Mouse (Mus musculus): Measurements from ENCODE around the gene Spdef. TPM values are rescaled to one million over a fixed set of nuclear protein-coding genes. Genes with fewer than 3 reads are reported as not detected.

The Spdef gene
- polyA plus RNA-seq, 1 experiment from 2014 or later, result 2.2 TPM

DNA sequence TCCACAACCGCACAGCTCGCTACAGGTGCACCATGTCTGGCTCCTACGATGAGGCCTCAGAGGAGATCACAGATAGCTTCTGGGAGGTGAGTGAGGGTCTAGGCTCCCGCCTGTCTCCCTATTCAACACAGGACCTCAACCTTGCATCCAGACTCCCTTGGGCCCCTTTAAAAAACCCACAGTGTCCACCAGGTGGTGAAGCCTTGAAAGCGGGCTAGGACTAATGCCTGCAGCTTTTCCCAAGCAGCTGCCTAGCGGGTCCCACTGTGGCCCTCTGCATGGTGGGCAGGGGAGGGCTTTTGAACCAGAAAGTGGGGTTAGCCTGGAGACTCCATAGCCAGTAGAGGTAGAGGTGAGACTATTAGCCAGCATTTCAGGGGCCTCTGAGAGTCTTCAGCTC, 26.9 kb downstream of the Spdef start:
- Histone ChIP-seq H3K4me2 (no peak overlapping the region), H3K4me3 (no peak overlapping the region), H3K27ac (no peak overlapping the region), H3K9ac (no peak overlapping the region), H3K27me3 (peaks cover 4% of the 10 kb centered on the region; the same call in 1 of the 2 replicates), H3K4me1 (peaks cover 11% of the 10 kb centered on the region), H3K9me3 (no peaks in the 10 kb centered on the region), H3K36me3 (no peaks in the 10 kb centered on the region)
- WGBS, result 71% methylated on average over 6 of the region's 6 CpGs
- ATAC-seq (ENCODE audit: borderline replicate concordance, extremely low read depth, low FRiP score, low TSS enrichment), result no peak

DNA sequence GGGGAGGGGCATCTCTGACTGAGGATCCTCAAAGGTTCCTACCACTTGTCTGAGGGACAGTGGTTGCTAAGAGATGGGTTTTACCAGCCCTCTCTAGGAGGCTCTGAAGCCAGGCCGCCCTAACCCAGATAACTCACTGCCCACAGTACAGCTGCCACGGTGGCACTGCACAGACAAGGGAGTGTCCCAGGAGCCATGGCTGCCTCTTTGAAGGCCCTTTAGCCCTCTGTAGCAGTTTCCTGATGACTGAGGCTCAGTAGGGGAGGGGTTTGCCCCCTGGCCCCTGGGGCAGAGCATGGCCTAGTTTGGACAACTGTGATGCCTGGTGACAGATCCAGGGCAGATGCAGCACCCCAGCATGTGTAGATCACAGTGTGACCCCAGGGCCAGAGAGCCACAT, 27.9 kb downstream of the Spdef start:
- H3K36me3 ChIP-seq, result no peaks in the 10 kb centered on the region
- WGBS, result 70% methylated on average over 2 of the region's 2 CpGs
- no peak overlapping the region for H3K27ac ChIP-seq
- peaks cover 11% of the 10 kb centered on the region for H3K4me1 ChIP-seq
- no peaks in the 10 kb centered on the region for H3K9me3 ChIP-seq
- no peak for ATAC-seq (ENCODE audit: borderline replicate concordance, extremely low read depth, low FRiP score, low TSS enrichment)
- no peak overlapping the region for H3K4me2 ChIP-seq
- no peak overlapping the region for H3K9ac ChIP-seq
- H3K4me3 ChIP-seq, result no peak overlapping the region
- H3K27me3 ChIP-seq, result no peaks in the 10 kb centered on the region

DNA sequence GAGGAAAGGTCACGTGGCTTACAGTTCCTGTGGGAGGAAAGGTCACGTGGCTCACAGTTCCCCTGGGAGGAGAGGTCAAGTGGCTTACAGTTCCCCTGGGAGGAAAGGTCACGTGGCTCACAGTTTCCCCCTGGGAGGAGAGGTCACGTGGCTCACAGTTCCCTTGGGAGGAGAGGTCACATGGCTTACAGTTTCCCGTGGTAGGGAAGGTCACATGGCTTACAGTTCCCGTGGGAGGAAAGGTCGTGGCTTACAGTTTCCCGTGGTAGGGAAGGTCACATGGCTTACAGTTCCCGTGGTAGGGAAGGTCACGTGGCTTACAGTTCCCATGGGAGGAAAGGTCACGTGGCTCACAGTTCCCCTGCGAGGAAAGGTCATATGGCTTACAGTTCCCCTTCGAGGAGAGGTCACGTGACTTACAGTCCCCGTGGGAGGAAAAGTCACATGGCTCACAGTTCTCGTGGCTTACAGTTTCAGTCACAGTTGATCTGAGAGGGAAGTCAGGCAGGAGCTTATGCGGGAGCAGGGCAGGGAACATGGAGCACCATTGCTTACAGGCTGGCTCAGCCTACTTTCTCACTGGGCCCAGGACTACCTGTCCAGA, 29.0 kb downstream of the Spdef start:
- Histone ChIP-seq H3K9me3 (no peaks in the 10 kb centered on the region), H3K36me3 (no peaks in the 10 kb centered on the region), H3K27me3 (no peaks in the 10 kb centered on the region), H3K27ac (no peak overlapping the region), H3K9ac (no peak overlapping the region), H3K4me2 (no peak overlapping the region), H3K4me3 (no peak overlapping the region), H3K4me1 (peaks cover 11% of the 10 kb centered on the region)
- ATAC-seq (ENCODE audit: borderline replicate concordance, extremely low read depth, low FRiP score, low TSS enrichment), result no peak
- WGBS, result 84% methylated on average over 17 of the region's 17 CpGs

DNA sequence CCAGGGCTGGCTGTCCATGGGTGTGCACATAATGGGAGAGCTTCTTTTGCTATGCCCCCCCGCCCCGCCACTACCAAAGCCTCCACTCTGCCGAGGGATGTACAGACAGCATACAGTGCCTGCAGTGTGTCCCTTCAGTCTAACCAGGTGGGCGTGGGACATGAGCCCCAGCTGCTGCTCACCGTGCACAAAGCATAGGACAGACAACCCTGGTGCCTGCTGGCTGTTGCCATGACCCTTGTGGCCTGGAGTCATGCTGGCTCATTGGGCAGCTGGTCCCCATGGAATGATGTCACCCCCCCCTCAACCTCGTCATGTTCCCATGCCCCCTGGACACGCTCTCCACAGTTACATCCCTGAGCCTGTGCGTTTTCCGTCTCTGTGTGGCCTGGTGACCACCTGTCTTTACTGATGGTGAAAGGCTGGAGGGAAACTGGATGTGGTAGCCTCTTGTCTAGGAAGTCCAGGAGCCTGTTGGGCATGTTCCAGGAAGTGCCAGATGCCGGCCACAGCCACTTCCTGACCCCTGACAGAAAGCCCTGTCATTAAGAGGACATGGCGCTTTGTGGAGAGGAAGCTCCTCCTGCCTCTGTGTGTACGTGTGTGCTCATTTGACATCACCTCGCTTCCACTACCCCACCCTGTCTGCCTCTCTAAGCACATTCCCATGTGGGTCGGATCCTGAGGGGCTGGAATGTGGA, 37.6 kb downstream of the Spdef start:
- Histone ChIP-seq H3K9me3 (no peaks in the 10 kb centered on the region), H3K36me3 (no peaks in the 10 kb centered on the region), H3K4me2 (no peak overlapping the region), H3K4me3 (no peak overlapping the region), H3K27ac (no peak overlapping the region), H3K4me1 (no peaks in the 10 kb centered on the region), H3K9ac (no peak overlapping the region), H3K27me3 (peaks cover 22% of the 10 kb centered on the region)
- WGBS, result 58% methylated on average over 14 of the region's 14 CpGs
- 0 out of 2 replicates have a peak, but pooled peaks have one; percentile 12 for ATAC-seq (ENCODE audit: borderline replicate concordance, extremely low read depth, low FRiP score, low TSS enrichment)

DNA sequence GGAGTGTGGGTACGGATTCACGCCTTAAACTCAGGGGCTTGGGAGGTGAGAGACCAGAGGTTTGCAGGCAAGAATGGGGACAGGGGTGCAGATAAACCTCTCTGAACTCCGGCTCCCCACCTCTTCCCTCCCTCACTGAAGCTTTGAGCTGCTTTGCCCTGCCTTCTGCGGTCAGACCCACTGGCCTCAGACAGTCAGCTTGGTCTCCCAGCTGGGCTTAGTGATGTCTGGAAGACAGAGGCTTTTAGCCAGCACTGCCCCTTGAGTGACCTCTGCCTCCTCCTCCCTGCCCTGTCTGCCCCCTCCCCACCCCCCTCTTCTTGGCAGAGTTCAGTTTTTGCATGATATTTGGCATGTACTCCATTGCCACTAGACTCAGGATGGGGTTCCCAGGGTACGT, 42.4 kb downstream of the Spdef start:
- Histone ChIP-seq H3K4me1 (peaks cover 17% of the 10 kb centered on the region), H3K4me3 (no peak overlapping the region), H3K9ac (no peak overlapping the region), H3K4me2 (no peak overlapping the region), H3K36me3 (no peaks in the 10 kb centered on the region), H3K27ac (no peak overlapping the region), H3K27me3 (peaks cover 52% of the 10 kb centered on the region), H3K9me3 (no peaks in the 10 kb centered on the region)
- WGBS, result 41% methylated on average over 5 of the region's 5 CpGs
- no peak for ATAC-seq (ENCODE audit: borderline replicate concordance, extremely low read depth, low FRiP score, low TSS enrichment)

DNA sequence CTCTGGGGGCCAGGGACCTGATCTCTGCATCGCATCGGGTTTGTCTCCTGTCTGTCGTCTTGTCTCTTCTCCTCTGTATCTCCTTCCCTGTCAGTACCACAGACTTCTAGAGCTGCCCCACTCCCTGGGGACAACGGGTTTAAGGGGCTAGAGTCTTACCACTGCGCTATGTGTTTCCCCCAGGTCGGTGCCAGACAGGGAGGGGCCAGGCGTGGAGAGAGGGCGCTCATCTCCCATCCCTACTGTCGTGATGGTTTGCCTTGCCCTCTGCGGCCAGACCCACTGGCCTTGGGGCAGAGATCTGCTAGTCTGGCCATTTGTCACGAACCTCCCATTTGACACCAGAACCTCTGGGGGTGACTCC, 43.2 kb downstream of the Spdef start:
- 1% methylated on average over 11 of the region's 11 CpGs for WGBS
- H3K27me3 ChIP-seq, result peaks cover 52% of the 10 kb centered on the region
- no peaks in the 10 kb centered on the region for H3K9me3 ChIP-seq
- H3K27ac ChIP-seq, result no peak overlapping the region
- ATAC-seq (ENCODE audit: borderline replicate concordance, extremely low read depth, low FRiP score, low TSS enrichment), result no peak
- peak overlapping the region; percentile 40 for H3K4me3 ChIP-seq
- peak overlapping the region; percentile 74 for H3K4me2 ChIP-seq
- no peaks in the 10 kb centered on the region for H3K36me3 ChIP-seq
- peak overlapping the region; percentile 33; the same call in 1 of the 2 replicates for H3K9ac ChIP-seq
- peaks cover 17% of the 10 kb centered on the region for H3K4me1 ChIP-seq

DNA sequence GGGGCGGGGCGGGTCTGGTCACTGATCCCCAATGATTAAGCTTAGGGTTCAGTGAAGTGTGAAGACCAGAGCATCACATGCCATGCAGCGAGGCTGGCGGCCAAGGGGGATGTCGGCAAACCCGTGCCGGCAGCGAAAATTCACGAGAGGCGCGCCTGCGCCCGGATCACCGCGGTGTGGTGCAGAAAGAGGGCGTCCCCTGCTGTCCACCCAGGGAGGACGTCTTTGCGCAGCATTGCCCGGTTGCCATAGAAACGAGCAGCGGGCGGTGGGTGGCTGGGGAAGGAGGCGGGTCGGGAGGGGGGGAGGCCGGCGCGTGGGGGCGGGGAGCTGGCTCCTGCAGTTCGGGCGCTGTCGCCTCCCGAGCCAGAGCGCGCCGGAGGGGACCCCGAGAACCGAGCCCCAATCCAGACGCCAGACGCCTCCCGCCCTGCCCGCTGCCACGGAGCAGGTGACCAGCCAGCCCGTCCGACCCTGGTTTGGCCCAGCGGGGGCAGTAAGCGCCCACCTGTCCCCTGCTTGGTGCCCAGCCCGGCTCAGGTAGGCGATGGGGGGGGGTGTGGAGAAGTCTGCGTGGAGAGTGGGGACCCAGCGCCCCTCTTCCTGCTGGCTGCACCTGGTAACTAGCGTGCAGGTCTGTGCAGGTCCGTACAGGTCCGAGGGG, 43.7 kb downstream of the Spdef start:
- peaks cover 52% of the 10 kb centered on the region for H3K27me3 ChIP-seq
- peak overlapping the region; percentile 74 for H3K4me2 ChIP-seq
- peaks cover 18% of the 10 kb centered on the region for H3K4me1 ChIP-seq
- WGBS, result 1% methylated on average over 43 of the region's 53 CpGs
- H3K9ac ChIP-seq, result peak overlapping the region; percentile 33
- no peak for ATAC-seq (ENCODE audit: borderline replicate concordance, extremely low read depth, low FRiP score, low TSS enrichment)
- peak overlapping the region; percentile 40 for H3K4me3 ChIP-seq
- no peak overlapping the region for H3K27ac ChIP-seq
- H3K36me3 ChIP-seq, result no peaks in the 10 kb centered on the region
- no peaks in the 10 kb centered on the region for H3K9me3 ChIP-seq

DNA sequence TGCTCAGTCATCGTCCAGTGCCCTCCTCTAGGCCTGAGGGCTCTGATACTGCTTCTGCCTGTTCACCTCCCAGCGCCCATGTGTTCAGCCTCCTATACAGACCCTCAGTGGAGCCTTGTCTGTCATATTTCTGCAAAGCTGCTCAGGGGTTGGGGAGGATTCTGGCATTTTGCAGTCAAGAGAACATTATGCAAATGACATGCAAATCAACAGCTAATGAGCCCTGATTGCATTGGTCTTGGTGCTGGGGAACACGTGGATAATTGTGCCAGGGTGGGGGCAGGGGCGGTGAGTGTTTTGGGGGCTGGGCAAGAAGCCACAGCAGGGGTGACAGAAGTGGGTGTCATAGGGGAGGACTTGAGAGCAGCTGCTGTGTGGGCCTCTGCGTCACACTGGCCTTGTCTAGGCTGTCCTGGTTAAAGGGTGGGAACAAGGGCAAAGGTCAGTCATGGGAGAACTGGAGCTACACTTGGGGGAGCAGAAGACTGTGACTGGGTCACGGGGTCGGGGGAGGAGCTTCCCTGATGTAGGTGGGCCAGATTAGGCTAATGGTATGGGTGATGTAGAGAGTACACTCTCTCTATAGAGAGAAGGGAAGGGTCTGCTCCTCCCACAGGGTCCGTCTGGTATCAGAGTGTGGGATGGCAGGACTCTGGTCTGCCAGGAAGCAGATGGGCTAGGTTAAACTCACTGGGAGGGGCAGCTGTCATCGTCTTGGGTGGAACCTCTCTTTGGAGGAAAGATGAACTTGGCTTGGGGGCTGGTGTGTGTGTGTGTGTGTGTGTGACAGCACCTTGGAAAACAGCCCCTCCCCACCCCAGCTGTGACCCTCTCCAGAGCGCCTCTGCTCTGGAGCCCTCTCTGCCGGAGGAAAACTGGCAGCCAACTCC, 49.6 kb downstream of the Spdef start:
- 36% methylated on average over 11 of the region's 11 CpGs for WGBS
- Histone ChIP-seq H3K27me3 (peaks cover 11% of the 10 kb centered on the region), H3K4me3 (no peak overlapping the region), H3K27ac (no peak overlapping the region), H3K9me3 (no peaks in the 10 kb centered on the region), H3K4me1 (peaks cover 9% of the 10 kb centered on the region; the same call in 1 of the 2 replicates), H3K9ac (no peak overlapping the region), H3K36me3 (no peaks in the 10 kb centered on the region), H3K4me2 (no peak overlapping the region)
- ATAC-seq (ENCODE audit: borderline replicate concordance, extremely low read depth, low FRiP score, low TSS enrichment), result peak; percentile 71

DNA sequence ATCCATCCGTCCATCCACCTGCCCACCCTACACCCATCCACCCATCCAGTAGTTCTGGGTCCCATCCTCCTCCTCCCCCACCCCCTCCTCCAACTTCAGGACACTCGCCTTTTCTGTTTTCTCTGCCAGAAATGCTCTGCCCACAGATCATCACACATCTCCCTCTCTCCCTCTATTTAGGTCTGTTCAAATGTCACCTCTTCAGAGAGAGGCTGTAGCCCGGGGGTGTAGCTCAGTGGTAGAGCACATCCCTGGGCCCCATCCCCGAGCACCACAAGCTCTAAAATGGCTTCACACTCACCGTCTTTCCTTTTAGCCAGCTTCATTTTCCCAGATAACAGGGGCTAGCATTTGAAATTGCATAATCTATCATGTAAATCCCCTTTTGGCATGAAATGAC, 51.0 kb downstream of the Spdef start:
- no peak overlapping the region for H3K9ac ChIP-seq
- no peak overlapping the region for H3K4me3 ChIP-seq
- ATAC-seq (ENCODE audit: borderline replicate concordance, extremely low read depth, low FRiP score, low TSS enrichment), result no peak
- no peaks in the 10 kb centered on the region for H3K9me3 ChIP-seq
- WGBS, result 76% methylated on average over 5 of the region's 5 CpGs
- H3K27ac ChIP-seq, result no peak overlapping the region
- no peaks in the 10 kb centered on the region for H3K27me3 ChIP-seq
- peaks cover 9% of the 10 kb centered on the region; the same call in 1 of the 2 replicates for H3K4me1 ChIP-seq
- H3K4me2 ChIP-seq, result no peak overlapping the region
- H3K36me3 ChIP-seq, result no peaks in the 10 kb centered on the region

DNA sequence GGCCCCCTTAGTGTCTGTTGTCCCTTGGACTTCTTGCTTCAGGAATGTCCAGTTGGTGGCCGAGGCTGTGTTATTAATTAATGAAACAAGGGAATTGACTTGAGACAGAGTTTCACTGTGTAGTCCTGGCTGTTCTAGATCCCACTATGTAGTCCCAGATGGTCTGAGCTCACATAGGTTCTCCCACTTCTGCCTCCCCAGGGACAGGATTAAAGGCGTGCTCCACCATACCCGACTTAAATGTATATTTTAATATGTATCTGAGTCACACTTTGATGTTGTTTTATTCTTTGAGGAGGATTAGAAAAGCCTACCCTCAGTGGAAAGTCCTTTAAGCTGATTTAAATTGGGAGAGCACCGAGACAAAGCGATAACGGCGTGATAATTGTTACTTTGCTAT, 52.5 kb downstream of the Spdef start:
- no peak overlapping the region for H3K27ac ChIP-seq
- no peak overlapping the region for H3K4me3 ChIP-seq
- H3K27me3 ChIP-seq, result no peaks in the 10 kb centered on the region
- no peaks in the 10 kb centered on the region for H3K9me3 ChIP-seq
- WGBS, result 49% methylated on average over 7 of the region's 7 CpGs
- no peak overlapping the region for H3K9ac ChIP-seq
- no peak overlapping the region for H3K4me2 ChIP-seq
- no peak for ATAC-seq (ENCODE audit: borderline replicate concordance, extremely low read depth, low FRiP score, low TSS enrichment)
- peaks cover 9% of the 10 kb centered on the region; the same call in 1 of the 2 replicates for H3K4me1 ChIP-seq
- no peaks in the 10 kb centered on the region for H3K36me3 ChIP-seq

DNA sequence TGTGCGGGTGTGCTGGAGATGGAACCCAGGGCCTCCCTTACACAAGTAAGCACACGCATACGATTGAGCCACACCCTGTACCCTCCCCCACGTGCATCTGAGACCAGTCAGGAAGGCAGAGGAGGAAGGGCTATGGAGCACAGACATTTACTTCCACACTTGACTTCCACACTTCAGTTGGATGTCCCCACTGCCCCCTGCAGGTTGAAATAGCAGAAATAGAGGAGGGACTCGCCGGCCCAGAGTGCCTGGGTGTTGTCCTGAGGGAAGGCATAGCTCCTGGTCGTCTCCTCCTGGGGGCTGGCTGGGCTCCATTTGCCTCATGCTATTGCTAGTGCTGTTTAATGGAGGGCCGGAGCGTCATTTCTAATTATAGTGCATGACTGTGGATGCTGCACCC, 53.3 kb downstream of the Spdef start:
- 49% methylated on average over 9 of the region's 9 CpGs for WGBS
- H3K36me3 ChIP-seq, result no peaks in the 10 kb centered on the region

More for the DNA sequence above, 53.3 kb downstream of the Spdef start:
- H3K9ac ChIP-seq, result no peak overlapping the region
- H3K27me3 ChIP-seq, result no peaks in the 10 kb centered on the region
- H3K27ac ChIP-seq, result no peak overlapping the region
- peaks cover 9% of the 10 kb centered on the region; the same call in 1 of the 2 replicates for H3K4me1 ChIP-seq
- ATAC-seq (ENCODE audit: borderline replicate concordance, extremely low read depth, low FRiP score, low TSS enrichment), result no peak
- H3K9me3 ChIP-seq, result no peaks in the 10 kb centered on the region
- H3K4me3 ChIP-seq, result no peak overlapping the region
- H3K4me2 ChIP-seq, result no peak overlapping the region

Measured in lung, embryonic 15.5 days (tissue).